Mouse (Mus musculus) forebrain, postnatal 0 days (tissue): ENCODE measurements around the gene Nphs2. TPM values are rescaled to one million over a fixed set of nuclear protein-coding genes. Genes with fewer than 3 reads are reported as not detected.
"Not testable (repeated sequence)": the region's sequence is repeated elsewhere in the genome, so short reads cannot be mapped to it uniquely, and the experiment has no call there.

ENCODE experiments used
- ATAC-seq: fragments of 200-750 bp; cut with Nextera tagmentation; 2 replicates; pipeline ENCODE4 v1.8.0; 2017; ENCODE audit warnings: mild to moderate bottlenecking, moderate library complexity
- DNase-seq: peaks from one replicate; pipeline ENCODE4 v3.0.0-alpha.2; 2015
- H3K27ac ChIP-seq: fragments of 300-500 bp; sonication (generic); 2 replicates; pipeline ENCODE4 v1.5.1; 2014; ENCODE audit warnings: low read depth, mild to moderate bottlenecking, antibody characterized with exemption, low read length, moderate library complexity, mixed read lengths
- H3K27me3 ChIP-seq: fragments of 300-500 bp; sonication (generic); 2 replicates; pipeline ENCODE4 v1.6.1; 2014; ENCODE audit warnings: mild to moderate bottlenecking, low read length, mixed read lengths; ENCODE audit not compliant: insufficient read depth
- H3K36me3 ChIP-seq: fragments of 300-500 bp; sonication (generic); 2 replicates; pipeline ENCODE4 v1.6.1; 2014; ENCODE audit warnings: mild to moderate bottlenecking, moderate library complexity; ENCODE audit not compliant: insufficient read depth
- H3K4me1 ChIP-seq: fragments of 300-500 bp; sonication (generic); 2 replicates; pipeline ENCODE4 v1.6.1; 2014; ENCODE audit warnings: antibody characterized with exemption; ENCODE audit not compliant: insufficient read depth
- H3K4me2 ChIP-seq: fragments of 300-500 bp; sonication (generic); 2 replicates; pipeline ENCODE4 v1.6.1; 2014; ENCODE audit warnings: low read depth, mild to moderate bottlenecking, moderate library complexity
- H3K4me3 ChIP-seq: fragments of 300-500 bp; sonication (generic); 2 replicates; pipeline ENCODE4 v1.5.1; 2014; ENCODE audit warnings: low read depth, low read length, mixed read lengths
- H3K9ac ChIP-seq: fragments of 300-500 bp; sonication (generic); 2 replicates; pipeline ENCODE4 v1.6.1; 2014; ENCODE audit warnings: mild to moderate bottlenecking
- H3K9me3 ChIP-seq: fragments of 300-500 bp; sonication (generic); 2 replicates; pipeline ENCODE4 v1.6.1; 2016; ENCODE audit warnings: low read length
- CTCF ChIP-seq: sonication (generic); IDR thresholded peaks from 2 replicates; pipeline ENCODE4 v1.5.1; 2016; ENCODE audit warnings: antibody characterized with exemption, control low read depth, low read depth
- WGBS: fragments of 180-500 bp; shearing (Covaris S2); extraction: QIAGEN DNeasy Blood & Tissue Kit; methylation state at CpG from one replicate; pipeline ENCODE4 v1.1.7; 2014; 5-methylcytosine and 5-hydroxymethylcytosine counted together
- polyA plus RNA-seq: library from polyadenylated mRNA; unstranded; fragments of >200 nt; fragmentation: Nextera tagmentation; extraction: Ambion mirVana; gene quantifications from 2 replicates; pipeline ENCODE4 v1.2.1, GENCODE M21; 2015
- total RNA-seq: library from RNA; depleted of rRNA; stranded (reverse); fragments of >200 nt; gene quantifications from 2 replicates; pipeline ENCODE4 v1.2.3, GENCODE M21; 2014; rRNA removed

Nphs2 gene
- total RNA-seq (1.2 and 2.4 TPM in 2 replicates), polyA plus RNA-seq (1.1 and 1.4 TPM in 2 replicates)

DNA sequence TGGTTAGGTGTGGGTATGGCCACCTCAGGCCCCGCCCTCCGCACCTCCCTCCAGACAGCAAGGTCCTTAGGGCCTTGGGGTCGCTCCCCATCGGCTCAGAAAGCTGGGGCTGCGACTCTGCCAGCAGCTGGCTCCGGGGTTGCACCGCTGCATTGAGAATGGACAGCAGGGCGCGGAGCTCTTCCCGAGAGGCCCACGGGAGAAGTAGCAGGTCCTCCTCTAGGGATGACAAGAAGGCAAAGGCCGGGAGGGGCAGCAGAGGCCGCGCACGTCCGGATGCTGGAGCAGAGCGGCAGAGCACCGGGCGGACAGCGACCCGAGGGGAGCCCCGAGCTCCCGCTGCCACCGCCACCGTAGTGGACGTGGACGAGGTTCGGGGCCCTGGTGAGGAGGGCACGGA is at the start of gene Nphs2:
Gene Nphs2, plus strand, starts transcription at position 98 of the 400 bp plus-strand sequence.
- Histone ChIP-seq H3K4me2 (peak within 1 kb of the TSS; percentile 37), H3K36me3 (no peaks in the 10 kb centered on the region), H3K9me3 (no peaks in the 10 kb centered on the region), H3K9ac (no peak within 1 kb of the TSS), H3K27ac (no peak within 1 kb of the TSS), H3K4me3 (0 out of 2 replicates have a peak within 1 kb of the TSS, but pooled peaks have one; percentile 7), H3K27me3 (no peaks in the 10 kb centered on the region; the same call in 1 of the 2 replicates), H3K4me1 (no peaks in the 10 kb centered on the region)
- DNase-seq (no peak), ATAC-seq (no peak)
- no peak for TF ChIP-seq CTCF
- 6% methylated on average over 29 of the region's 29 CpGs for WGBS

DNA sequence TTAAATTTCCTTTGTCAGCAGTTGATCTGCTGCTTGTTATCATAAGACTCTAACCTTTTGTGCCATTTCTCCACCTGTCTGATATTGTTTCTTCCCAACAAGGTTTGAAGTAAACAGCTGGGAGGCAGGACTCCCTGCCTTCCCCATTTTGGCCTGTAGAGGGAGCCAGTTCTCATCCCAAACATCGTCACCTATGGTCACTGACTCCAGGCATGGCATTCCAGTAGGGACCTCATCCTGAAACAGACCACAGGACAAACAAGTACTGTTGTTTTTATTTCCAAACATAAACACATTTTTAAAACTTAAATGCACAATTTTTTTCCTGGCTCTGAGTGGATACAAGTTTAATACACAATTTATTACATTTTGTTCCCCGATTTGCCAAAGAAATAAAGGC is 47.2 kb upstream of the Nphs2 start:
- H3K9ac ChIP-seq: no peak overlapping the region
- peak; percentile 80 for TF ChIP-seq CTCF
- H3K36me3 ChIP-seq: no peaks in the 10 kb centered on the region
- H3K4me3 ChIP-seq: no peak overlapping the region
- DNase-seq: peak; percentile 52
- no peak overlapping the region for H3K4me2 ChIP-seq
- ATAC-seq: no peak
- WGBS: 48% methylated on average over 2 of the region's 2 CpGs
- H3K27ac ChIP-seq: no peak overlapping the region
- H3K27me3 ChIP-seq: no peaks in the 10 kb centered on the region
- no peaks in the 10 kb centered on the region for H3K4me1 ChIP-seq
- H3K9me3 ChIP-seq: no peaks in the 10 kb centered on the region

DNA sequence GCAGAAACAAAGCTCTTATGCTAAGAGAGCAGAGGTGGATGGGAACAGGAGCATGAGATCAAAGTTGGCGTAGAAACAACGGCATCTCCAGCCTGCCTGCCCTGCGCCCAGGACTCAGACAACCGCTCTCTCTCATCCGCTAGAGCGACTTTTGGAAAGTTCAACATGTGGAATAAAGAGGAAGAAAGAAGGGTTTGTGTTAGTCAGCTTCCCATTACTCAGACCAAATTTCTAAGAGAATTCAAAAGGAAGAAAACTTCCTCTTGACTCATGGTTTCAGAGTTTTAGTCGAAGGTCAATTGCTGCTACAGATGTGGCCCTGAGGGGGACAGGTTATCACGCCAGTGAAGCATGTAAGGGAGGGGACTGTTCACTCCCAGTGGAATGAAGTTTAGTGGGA is 46.6 kb upstream of the Nphs2 start:
- H3K36me3 ChIP-seq: no peaks in the 10 kb centered on the region
- no peak overlapping the region for H3K4me2 ChIP-seq
- H3K27me3 ChIP-seq: no peaks in the 10 kb centered on the region
- no peak overlapping the region for H3K9ac ChIP-seq
- H3K27ac ChIP-seq: no peak overlapping the region
- no peak overlapping the region for H3K4me3 ChIP-seq
- DNase-seq (no peak), ATAC-seq (no peak)
- 90% methylated on average over 8 of the region's 8 CpGs for WGBS
- TF ChIP-seq CTCF: no peak
- H3K9me3 ChIP-seq: no peaks in the 10 kb centered on the region
- no peaks in the 10 kb centered on the region for H3K4me1 ChIP-seq

- not testable (repeated sequence) for ATAC-seq, H3K4me3 ChIP-seq, H3K27me3 ChIP-seq, H3K36me3 ChIP-seq, H3K9ac ChIP-seq, H3K4me1 ChIP-seq, H3K4me2 ChIP-seq, H3K27ac ChIP-seq, H3K9me3 ChIP-seq, DNase-seq
- 22% methylated on average over 3 of the region's 3 CpGs for WGBS
These were observed 42.0 kb upstream of the Nphs2 start for GRCm38 (mm10) chr1:156268546-156268945.

- H3K27ac ChIP-seq: no peak overlapping the region
- no peak overlapping the region for H3K4me2 ChIP-seq
- no peak overlapping the region for H3K4me3 ChIP-seq
- ATAC-seq (no peak), DNase-seq (no peak)
- 84% methylated on average over 9 of the region's 9 CpGs for WGBS
- no peaks in the 10 kb centered on the region for H3K9me3 ChIP-seq
- no peaks in the 10 kb centered on the region for H3K36me3 ChIP-seq
- no peaks in the 10 kb centered on the region for H3K27me3 ChIP-seq
- TF ChIP-seq CTCF: no peak
- H3K4me1 ChIP-seq: no peaks in the 10 kb centered on the region
- no peak overlapping the region for H3K9ac ChIP-seq
These were observed 40.1 kb upstream of the Nphs2 start for GRCm38 (mm10) chr1:156270471-156270870.

DNA sequence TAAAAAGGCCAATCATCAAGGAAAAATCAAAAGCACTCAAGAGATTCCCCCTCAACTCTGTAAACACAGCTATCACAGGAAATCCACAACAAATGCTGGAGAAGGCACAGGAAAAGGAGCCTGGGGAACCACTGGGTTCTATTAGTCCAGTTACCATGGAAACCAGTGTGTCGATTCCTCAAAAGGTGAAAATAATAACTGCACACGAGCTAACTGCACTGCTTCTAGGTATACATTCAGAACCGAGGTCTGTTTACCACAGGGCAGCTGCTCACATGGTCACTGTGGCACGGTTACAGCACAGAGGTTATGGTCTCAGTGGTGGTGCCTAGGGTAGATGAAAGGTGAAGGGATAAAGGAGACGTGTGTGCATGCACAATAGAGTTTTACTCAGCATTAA is 38.9 kb upstream of the Nphs2 start:
- Histone ChIP-seq H3K9me3 (no peaks in the 10 kb centered on the region), H3K27me3 (no peaks in the 10 kb centered on the region), H3K9ac (no peak overlapping the region), H3K36me3 (no peaks in the 10 kb centered on the region), H3K4me2 (no peak overlapping the region), H3K27ac (no peak overlapping the region), H3K4me1 (no peaks in the 10 kb centered on the region), H3K4me3 (no peak overlapping the region)
- ATAC-seq (peak; percentile 47; the same call in 1 of the 2 replicates), DNase-seq (peak; percentile 27)
- WGBS: 14% methylated on average over 5 of the region's 5 CpGs
- no peak for TF ChIP-seq CTCF

- no peak overlapping the region for H3K27ac ChIP-seq
- H3K27me3 ChIP-seq: no peaks in the 10 kb centered on the region
- no peaks in the 10 kb centered on the region for H3K36me3 ChIP-seq
- H3K9me3 ChIP-seq: no peaks in the 10 kb centered on the region
- ATAC-seq (no peak), DNase-seq (no peak)
- no peak for TF ChIP-seq CTCF
- H3K4me2 ChIP-seq: no peak overlapping the region
- H3K9ac ChIP-seq: no peak overlapping the region
- H3K4me1 ChIP-seq: no peaks in the 10 kb centered on the region
- WGBS: 58% methylated on average over 7 of the region's 7 CpGs
- no peak overlapping the region for H3K4me3 ChIP-seq
These were observed 36.9 kb upstream of the Nphs2 start for GRCm38 (mm10) chr1:156273647-156274046.

GRCm38 (mm10) chr1:156280131-156280530 is 30.4 kb upstream of the Nphs2 start:
- WGBS: 72% methylated on average over 7 of the region's 7 CpGs
- Histone ChIP-seq H3K27me3 (no peaks in the 10 kb centered on the region), H3K27ac (no peak overlapping the region), H3K9me3 (no peaks in the 10 kb centered on the region), H3K4me1 (no peaks in the 10 kb centered on the region), H3K4me2 (no peak overlapping the region), H3K36me3 (no peaks in the 10 kb centered on the region), H3K9ac (no peak overlapping the region), H3K4me3 (no peak overlapping the region)
- ATAC-seq: no peak
- no peak for DNase-seq
- TF ChIP-seq CTCF: no peak
